Mouse (Mus musculus) erythroid progenitor cell, adult 5-6 weeks (primary cell): ENCODE results near the gene Tmub1. TPM values are rescaled to one million over a fixed set of nuclear protein-coding genes. Genes with fewer than 3 reads are reported as not detected.
A peak's percentile ranks its signal among the peaks of the same experiment; 100 is the strongest.

Experiments
- ATAC-seq: replicated peaks from 2 replicates; pipeline ENCODE4 v1.8.0; 2016; ENCODE audit warnings: moderate number of reproducible peaks, mild to moderate bottlenecking, moderate TSS enrichment, inconsistent platforms; ENCODE audit not compliant: poor library complexity, low FRiP score, severe bottlenecking
- total RNA-seq, 2 experiments: library from RNA; stranded (forward) in 1 of 2; stranded (reverse) in 1 of 2; fragments of 150-400 nt in 1 of 2; fragments of 186-747, 209-891 nt in 1 of 2; gene quantifications; 2 replicates each; pipeline versions ENCODE4 v1.2.3 to v1.2.4; 2015 to 2017; ENCODE audit warnings: low replicate concordance in 2 of 2

The Tmub1 gene
- total RNA-seq, 2 experiments from 2014 or later = 5.4 to 12.8 TPM

GRCm38 (mm10) chr5:24426037-24426432, 21.6 kb downstream of the Tmub1 start:
- no peak for ATAC-seq

GRCm38 (mm10) chr5:24425421-24426036, 22.1 kb downstream of the Tmub1 start:
- ATAC-seq = no peak

- peak; percentile 12; the same call in 1 of the 2 replicates for ATAC-seq
These were observed 22.7 kb downstream of the Tmub1 start for GRCm38 (mm10) chr5:24424861-24425411.

GRCm38 (mm10) chr5:24424004-24424781, 23.5 kb downstream of the Tmub1 start:
- ATAC-seq = peak; percentile 63

GRCm38 (mm10) chr5:24423129-24424003, 24.3 kb downstream of the Tmub1 start, which contains the start of the genes Cdk5 and Slc4a2:
TSS of gene Cdk5 (minus strand) at chr5:24423530.
TSS of gene Slc4a2 (plus strand) at chr5:24423837.
- peak; percentile 90 for ATAC-seq

GRCm38 (mm10) chr5:24420381-24420780, 27.3 kb downstream of the Tmub1 start:
- ATAC-seq = no peak

GRCm38 (mm10) chr5:24417587-24417986, 30.1 kb downstream of the Tmub1 start:
- no peak for ATAC-seq

GRCm38 (mm10) chr5:24416222-24416736, 31.4 kb downstream of the Tmub1 start:
- ATAC-seq = peak; percentile 54; the same call in 1 of the 2 replicates

GRCm38 (mm10) chr5:24413938-24414337, 33.7 kb downstream of the Tmub1 start:
- ATAC-seq = no peak

GRCm38 (mm10) chr5:24413042-24413693, 34.5 kb downstream of the Tmub1 start, which contains the start of gene Asic3:
TSS of gene Asic3 (plus strand) at chr5:24413392.
- no peak for ATAC-seq

GRCm38 (mm10) chr5:24412063-24412462, 35.6 kb downstream of the Tmub1 start:
- no peak for ATAC-seq

- ATAC-seq = no peak
These were observed 38.2 kb downstream of the Tmub1 start for GRCm38 (mm10) chr5:24409466-24409865.

- no peak for ATAC-seq
These were observed 39.0 kb downstream of the Tmub1 start for GRCm38 (mm10) chr5:24408651-24409050.

GRCm38 (mm10) chr5:24405389-24405876, 42.2 kb downstream of the Tmub1 start:
- no peak for ATAC-seq

GRCm38 (mm10) chr5:24404594-24405360, 42.9 kb downstream of the Tmub1 start:
- ATAC-seq = 0 out of 2 replicates have a peak, but pooled peaks have one; percentile 60

GRCm38 (mm10) chr5:24401969-24402368, 45.7 kb downstream of the Tmub1 start:
- no peak for ATAC-seq

- ATAC-seq = no peak
These were observed 46.6 kb downstream of the Tmub1 start for GRCm38 (mm10) chr5:24400911-24401605.

GRCm38 (mm10) chr5:24400362-24400761, 47.3 kb downstream of the Tmub1 start:
- no peak for ATAC-seq
